Mouse (Mus musculus) hindbrain, embryonic 14.5 days (tissue): ENCODE results near the gene Wdr18. TPM values are rescaled to one million over a fixed set of nuclear protein-coding genes. Genes with fewer than 3 reads are reported as not detected.

Experiments used
- ATAC-seq: fragments of 200-750 bp; cut with Nextera tagmentation; 2 replicates; pipeline ENCODE4 v1.8.0; 2017; ENCODE audit warnings: moderate number of reproducible peaks, mild to moderate bottlenecking, moderate TSS enrichment, moderate library complexity; ENCODE audit not compliant: low FRiP score
- DNase-seq: peaks from one replicate; pipeline ENCODE4 v3.0.0-alpha.2; 2015; ENCODE audit warnings: low spot score
- H3K27ac ChIP-seq: fragments of 300-500 bp; sonication (generic); 2 replicates; pipeline ENCODE4 v1.5.1; 2014; ENCODE audit warnings: mild to moderate bottlenecking, moderate library complexity
- H3K27me3 ChIP-seq: fragments of 300-500 bp; sonication (generic); 2 replicates; pipeline ENCODE4 v1.6.1; 2014; ENCODE audit warnings: mild to moderate bottlenecking, low read length, mixed read lengths; ENCODE audit not compliant: control insufficient read depth, insufficient read depth
- H3K36me3 ChIP-seq: fragments of 300-500 bp; sonication (generic); replicated peaks from 2 replicates; pipeline ENCODE4 v1.6.1; 2014; ENCODE audit not compliant: control insufficient read depth, insufficient read depth
- H3K4me1 ChIP-seq: fragments of 300-500 bp; sonication (generic); replicated peaks from 2 replicates; pipeline ENCODE4 v1.6.1; 2014; ENCODE audit warnings: antibody characterized with exemption, low read length, mixed read lengths; ENCODE audit not compliant: control insufficient read depth, insufficient read depth
- H3K4me2 ChIP-seq: fragments of 300-500 bp; sonication (generic); replicated peaks from 2 replicates; pipeline ENCODE4 v1.6.1; 2014; ENCODE audit warnings: mild to moderate bottlenecking, moderate library complexity
- H3K4me3 ChIP-seq: fragments of 300-500 bp; sonication (generic); replicated peaks from 2 replicates; pipeline ENCODE4 v1.5.1; 2014; ENCODE audit warnings: mild to moderate bottlenecking, low read length
- H3K9ac ChIP-seq: fragments of 300-500 bp; sonication (generic); 2 replicates; pipeline ENCODE4 v1.6.1; 2014
- H3K9me3 ChIP-seq: fragments of 300-500 bp; sonication (generic); 2 replicates; pipeline ENCODE4 v1.6.1; 2016; ENCODE audit warnings: low read length; ENCODE audit not compliant: control insufficient read depth
- WGBS: fragments of 180-500 bp; shearing (Covaris S2); extraction: QIAGEN DNeasy Blood & Tissue Kit; methylation state at CpG from one replicate; pipeline ENCODE4 v1.1.7; 2014; 5-methylcytosine and 5-hydroxymethylcytosine counted together
- polyA plus RNA-seq: library from polyadenylated mRNA; unstranded; fragments of >200 nt; fragmentation: Nextera tagmentation; extraction: Ambion mirVana; gene quantifications from 2 replicates; pipeline ENCODE4 v1.2.1, GENCODE M21; 2014

The Wdr18 gene
- polyA plus RNA-seq, 1 experiment from 2014 or later, result 91.8 TPM

DNA sequence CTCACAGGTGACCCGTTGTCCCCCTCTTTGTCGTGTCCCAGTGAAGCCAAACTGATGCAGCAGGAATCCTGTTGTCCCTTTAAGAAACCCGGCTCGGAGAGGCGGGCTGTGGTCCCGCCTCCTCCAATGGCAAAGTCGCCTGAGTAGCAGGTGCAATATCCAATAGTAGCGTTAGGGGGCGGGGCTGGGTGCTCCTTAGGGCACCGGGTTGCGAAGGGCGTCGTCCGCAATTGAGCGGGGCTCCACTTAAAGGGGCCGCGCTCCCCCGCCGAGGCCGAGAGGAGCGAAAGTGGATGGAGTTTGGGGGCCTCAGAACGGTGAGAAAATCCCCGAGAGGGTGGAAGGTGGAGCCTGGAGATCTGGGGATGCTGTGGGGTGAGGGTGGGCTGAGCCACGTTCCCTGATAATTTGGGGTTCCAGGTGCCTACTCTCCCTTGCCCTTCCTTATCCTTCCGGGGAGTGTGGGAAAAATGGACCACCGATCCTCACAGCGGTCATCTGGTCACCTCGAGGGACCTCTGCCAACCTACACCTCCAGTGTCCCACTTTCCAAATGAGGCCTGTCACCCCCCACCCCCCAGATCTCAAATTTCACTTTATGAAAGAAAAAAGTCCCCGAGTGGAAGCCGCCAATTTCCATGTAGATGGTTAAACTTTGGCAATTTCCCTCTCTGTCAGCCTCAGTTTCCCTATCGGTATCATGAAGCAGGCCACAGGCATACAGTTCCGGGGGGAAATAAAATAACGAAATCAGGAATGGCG lies 36.5 kb downstream of the Wdr18 start, which contains the start of gene Abca7:
Gene Abca7, plus strand, starts transcription at position 223 of the 762 bp plus-strand sequence.
- H3K36me3 ChIP-seq, result no peaks in the 10 kb centered on the region
- under 1% methylated on average over 34 of the region's 34 CpGs for WGBS
- H3K9me3 ChIP-seq, result 0 out of 2 replicates have a peak, but pooled peaks cover 4% of the 10 kb centered on the region
- ATAC-seq (peak; percentile 90), DNase-seq (peak; percentile 97)
- H3K27ac ChIP-seq, result no peak within 1 kb of the TSS; the same call in 1 of the 2 replicates
- peak within 1 kb of the TSS; percentile 50 for H3K9ac ChIP-seq
- peaks cover 8% of the 10 kb centered on the region; the same call in 1 of the 2 replicates for H3K27me3 ChIP-seq
- peak within 1 kb of the TSS; percentile 39 for H3K4me3 ChIP-seq
- peak within 1 kb of the TSS; percentile 60 for H3K4me2 ChIP-seq
- H3K4me1 ChIP-seq, result peaks cover 10% of the 10 kb centered on the region; the same call in 1 of the 2 replicates

DNA sequence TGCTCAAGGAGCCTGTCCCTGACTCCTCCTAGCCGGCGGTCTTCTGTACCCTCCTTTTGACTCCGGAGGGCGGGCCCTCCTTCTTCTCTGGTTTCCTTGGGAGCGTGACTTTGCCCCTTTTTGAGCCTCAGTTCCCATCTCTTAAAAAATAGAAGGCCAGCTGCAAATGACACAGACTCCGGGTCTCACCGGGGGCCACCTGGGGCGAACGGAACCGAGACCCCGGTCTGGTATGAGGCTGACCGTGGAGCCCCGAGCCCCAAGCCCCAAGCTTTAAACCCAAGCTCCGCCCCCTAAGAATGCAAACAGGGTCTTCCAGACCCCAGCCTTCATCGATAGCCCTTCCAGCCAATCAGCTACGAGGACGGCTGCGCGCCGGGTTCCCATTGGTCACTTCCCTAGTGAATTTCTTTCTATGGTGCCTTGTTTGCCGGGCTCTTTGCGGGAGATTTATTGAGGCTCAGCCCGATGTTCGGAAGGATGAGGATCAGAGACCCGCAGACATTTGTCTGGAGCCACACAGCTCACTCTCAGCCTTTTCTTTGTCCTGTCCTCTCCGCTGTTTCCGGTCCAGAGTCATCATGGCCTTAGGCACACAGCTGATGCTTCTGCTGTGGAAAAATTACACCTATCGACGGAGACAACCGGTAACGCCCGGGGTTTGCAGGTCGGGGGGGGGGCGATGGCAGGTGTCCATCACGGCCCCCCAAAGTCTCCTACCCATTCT lies 37.2 kb downstream of the Wdr18 start:
- H3K36me3 ChIP-seq, result no peaks in the 10 kb centered on the region
- H3K27ac ChIP-seq, result no peak overlapping the region
- H3K4me3 ChIP-seq, result peak overlapping the region; percentile 39
- H3K27me3 ChIP-seq, result peaks cover 16% of the 10 kb centered on the region
- H3K9ac ChIP-seq, result peak overlapping the region; percentile 50
- no peaks in the 10 kb centered on the region for H3K9me3 ChIP-seq
- H3K4me1 ChIP-seq, result peaks cover 10% of the 10 kb centered on the region; the same call in 1 of the 2 replicates
- WGBS, result under 1% methylated on average over 35 of the region's 35 CpGs
- DNase-seq (peak; percentile 86), ATAC-seq (peak; percentile 79)
- peak overlapping the region; percentile 60 for H3K4me2 ChIP-seq

DNA sequence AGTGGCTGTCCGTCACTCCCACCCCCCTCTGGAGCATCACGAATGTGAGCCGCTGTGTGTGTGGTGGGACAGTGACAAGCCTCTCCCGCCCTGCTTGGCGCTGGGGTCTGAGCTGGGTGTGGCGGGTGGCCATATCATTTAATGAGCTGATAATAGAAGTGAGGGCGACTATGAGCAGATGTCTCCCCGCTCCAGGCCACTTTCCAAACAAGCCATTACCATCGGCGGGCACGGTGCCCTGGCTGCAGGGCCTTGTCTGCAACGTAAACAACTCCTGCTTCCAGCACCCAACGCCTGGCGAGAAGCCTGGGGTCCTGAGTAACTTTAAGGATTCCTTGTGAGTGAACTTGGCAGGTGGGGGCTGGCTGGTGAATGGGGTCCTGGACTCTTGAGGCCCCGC lies 37.9 kb downstream of the Wdr18 start:
- Histone ChIP-seq H3K9me3 (no peaks in the 10 kb centered on the region), H3K27ac (no peak overlapping the region), H3K4me2 (peak overlapping the region; percentile 60), H3K9ac (peak overlapping the region; percentile 50), H3K4me1 (peaks cover 10% of the 10 kb centered on the region; the same call in 1 of the 2 replicates), H3K27me3 (peaks cover 22% of the 10 kb centered on the region), H3K4me3 (peak overlapping the region; percentile 39), H3K36me3 (no peaks in the 10 kb centered on the region)
- ATAC-seq (no peak), DNase-seq (no peak)
- WGBS, result 5% methylated on average over 15 of the region's 15 CpGs

DNA sequence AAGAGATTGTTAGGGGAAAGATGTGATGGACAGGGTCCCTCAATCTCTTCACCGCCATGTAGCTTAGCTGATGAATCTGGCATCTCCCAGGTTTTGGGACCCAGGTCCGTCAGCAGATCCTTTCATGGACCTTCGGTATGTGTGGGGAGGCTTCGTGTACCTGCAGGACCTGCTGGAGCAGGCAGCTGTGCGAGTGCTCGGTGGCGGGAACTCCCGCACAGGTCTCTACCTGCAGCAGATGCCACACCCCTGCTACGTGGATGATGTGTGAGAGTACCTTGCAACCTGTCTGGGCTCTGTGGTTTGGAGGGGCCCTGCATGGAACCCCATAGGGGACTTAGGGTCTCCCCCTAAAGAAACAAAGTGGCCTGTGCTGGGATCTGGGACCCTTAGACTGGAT lies 42.0 kb downstream of the Wdr18 start:
- H3K9ac ChIP-seq, result no peak overlapping the region
- H3K4me1 ChIP-seq, result peaks cover 10% of the 10 kb centered on the region; the same call in 1 of the 2 replicates
- ATAC-seq (no peak), DNase-seq (no peak)
- no peaks in the 10 kb centered on the region for H3K9me3 ChIP-seq
- peaks cover 31% of the 10 kb centered on the region for H3K27me3 ChIP-seq
- H3K27ac ChIP-seq, result no peak overlapping the region
- H3K4me3 ChIP-seq, result no peak overlapping the region
- H3K4me2 ChIP-seq, result no peak overlapping the region
- no peaks in the 10 kb centered on the region for H3K36me3 ChIP-seq
- 73% methylated on average over 9 of the region's 9 CpGs for WGBS

DNA sequence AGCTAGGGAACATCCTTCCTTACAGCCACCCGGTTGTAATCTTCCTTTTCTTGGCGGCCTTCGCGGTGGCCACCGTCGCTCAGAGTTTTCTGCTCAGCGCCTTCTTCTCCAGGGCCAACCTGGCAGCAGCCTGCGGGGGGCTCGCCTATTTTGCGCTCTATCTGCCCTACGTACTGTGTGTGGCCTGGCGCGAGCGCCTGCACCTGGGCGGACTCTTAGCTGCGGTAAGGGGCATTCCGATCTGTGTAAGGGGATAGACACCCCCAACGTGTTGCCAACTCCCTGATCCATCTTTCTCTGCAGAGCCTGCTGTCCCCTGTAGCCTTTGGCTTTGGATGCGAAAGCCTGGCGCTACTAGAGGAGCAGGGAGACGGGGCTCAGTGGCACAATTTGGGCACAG lies 42.9 kb downstream of the Wdr18 start:
- H3K9me3 ChIP-seq, result no peaks in the 10 kb centered on the region
- ATAC-seq (no peak), DNase-seq (no peak)
- no peak overlapping the region for H3K27ac ChIP-seq
- H3K36me3 ChIP-seq, result no peaks in the 10 kb centered on the region
- 25% methylated on average over 21 of the region's 21 CpGs for WGBS
- no peak overlapping the region for H3K9ac ChIP-seq
- H3K27me3 ChIP-seq, result peaks cover 31% of the 10 kb centered on the region
- H3K4me2 ChIP-seq, result no peak overlapping the region
- H3K4me1 ChIP-seq, result peaks cover 7% of the 10 kb centered on the region; the same call in 1 of the 2 replicates
- H3K4me3 ChIP-seq, result no peak overlapping the region

DNA sequence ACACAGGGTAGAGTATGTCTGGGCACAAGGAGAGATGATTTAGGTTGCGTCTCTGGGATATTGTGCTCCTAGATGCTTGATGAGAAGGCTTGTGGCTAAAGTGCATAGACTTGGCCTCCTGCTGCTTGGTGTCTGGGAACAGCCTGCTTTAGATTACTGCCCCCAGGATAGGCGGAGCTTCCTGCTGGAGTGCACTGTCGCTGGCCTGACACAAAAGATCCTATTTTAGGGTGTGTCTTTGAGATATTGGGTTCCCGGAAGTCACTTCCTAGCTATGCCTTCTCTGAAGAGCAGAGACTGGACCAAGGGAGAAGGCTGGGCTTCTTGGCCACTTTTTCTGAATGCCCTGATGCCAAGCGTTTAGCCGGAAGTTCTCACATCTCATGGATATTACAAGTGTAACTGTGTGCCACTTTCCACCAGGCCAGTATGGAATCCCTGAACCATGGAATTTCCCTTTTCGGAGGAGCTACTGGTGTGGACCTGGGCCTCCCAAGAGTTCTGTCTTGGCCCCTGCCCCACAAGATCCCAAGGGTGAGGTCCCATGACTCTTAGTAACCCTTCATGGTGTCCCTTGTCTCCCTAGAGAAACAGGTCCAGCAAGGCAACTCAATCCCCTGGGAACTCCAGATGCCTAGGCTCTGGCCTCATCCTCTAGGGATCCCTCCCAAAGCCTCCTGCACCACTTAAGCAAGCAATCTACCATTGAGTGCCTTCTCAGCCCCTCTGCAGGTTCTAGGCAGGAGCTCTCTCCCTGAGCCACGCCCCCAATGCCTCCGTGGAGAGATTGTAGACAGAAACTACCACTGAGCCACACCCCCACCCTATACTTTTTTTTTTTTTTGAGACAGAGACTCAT lies 43.7 kb downstream of the Wdr18 start:
- Histone ChIP-seq H3K9me3 (no peaks in the 10 kb centered on the region), H3K9ac (no peak overlapping the region), H3K36me3 (no peaks in the 10 kb centered on the region), H3K27me3 (peaks cover 31% of the 10 kb centered on the region), H3K4me2 (no peak overlapping the region), H3K4me3 (no peak overlapping the region), H3K4me1 (no peaks in the 10 kb centered on the region), H3K27ac (no peak overlapping the region)
- ATAC-seq, result no peak
- no peak for DNase-seq
- 62% methylated on average over 9 of the region's 9 CpGs for WGBS

DNA sequence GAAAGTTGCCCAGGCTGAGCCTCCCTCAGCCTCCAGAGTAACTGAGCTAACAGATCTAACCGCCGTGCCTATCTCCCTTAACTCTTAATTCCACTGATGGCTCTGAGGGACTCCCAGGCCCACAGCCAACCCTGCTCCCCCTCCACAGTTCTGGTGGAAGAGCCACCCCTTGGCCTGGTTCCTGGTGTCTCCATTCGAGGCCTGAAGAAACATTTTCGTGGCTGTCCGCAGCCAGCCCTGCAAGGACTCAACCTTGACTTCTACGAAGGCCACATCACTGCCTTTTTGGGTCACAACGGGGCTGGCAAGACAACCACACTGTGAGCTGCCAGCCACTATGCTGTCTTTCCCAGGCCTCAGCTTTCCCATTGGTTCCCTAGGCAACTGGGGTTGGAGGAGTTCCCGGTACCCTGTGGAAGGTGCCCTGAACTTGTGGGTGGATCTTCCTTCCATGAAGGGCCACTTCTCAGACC lies 44.3 kb downstream of the Wdr18 start:
- H3K27me3 ChIP-seq, result peaks cover 31% of the 10 kb centered on the region
- H3K4me2 ChIP-seq, result no peak overlapping the region
- WGBS, result 90% methylated on average over 8 of the region's 8 CpGs
- DNase-seq (no peak), ATAC-seq (no peak)
- H3K27ac ChIP-seq, result no peak overlapping the region
- no peaks in the 10 kb centered on the region for H3K9me3 ChIP-seq
- no peaks in the 10 kb centered on the region for H3K4me1 ChIP-seq
- H3K9ac ChIP-seq, result no peak overlapping the region
- no peak overlapping the region for H3K4me3 ChIP-seq
- H3K36me3 ChIP-seq, result 0 out of 2 replicates have a peak, but pooled peaks cover 6% of the 10 kb centered on the region

DNA sequence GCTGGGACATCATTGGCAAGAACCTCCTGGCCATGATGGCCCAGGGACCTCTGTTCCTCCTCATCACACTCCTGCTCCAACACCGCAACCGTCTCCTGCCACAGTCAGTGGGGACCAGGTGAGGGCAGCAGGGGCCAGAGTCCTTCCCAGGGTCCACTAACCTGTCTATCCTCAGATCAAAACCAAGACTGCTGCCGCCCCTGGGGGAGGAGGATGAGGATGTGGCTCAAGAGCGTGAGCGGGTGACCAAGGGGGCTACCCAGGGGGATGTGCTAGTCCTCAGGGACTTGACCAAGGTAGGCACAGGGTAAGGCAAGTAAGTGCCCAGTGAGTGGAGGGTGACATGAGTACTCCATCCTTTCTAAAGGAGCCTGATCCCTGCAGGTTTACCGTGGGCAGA lies 51.8 kb downstream of the Wdr18 start:
- WGBS, result 86% methylated on average over 6 of the region's 6 CpGs
- Histone ChIP-seq H3K4me2 (no peak overlapping the region), H3K9me3 (peaks cover 26% of the 10 kb centered on the region), H3K36me3 (peaks cover 31% of the 10 kb centered on the region), H3K9ac (no peak overlapping the region), H3K4me1 (no peaks in the 10 kb centered on the region), H3K27ac (no peak overlapping the region), H3K27me3 (peaks cover 48% of the 10 kb centered on the region), H3K4me3 (no peak overlapping the region)
- no peak for DNase-seq
- ATAC-seq, result no peak
